Mouse (Mus musculus) kidney, adult 9 months (tissue): ENCODE measurements around the gene Icam5.
"Not testable (repeated sequence)": the region's sequence is repeated elsewhere in the genome, so short reads cannot be mapped to it uniquely, and the experiment has no call there.

Source experiments
- DNase-seq: peaks from one replicate; pipeline ENCODE4 v3.0.0; 2022

Icam5 gene

GRCm38 (mm10) chr9:21036666-21037065 lies 4.8 kb downstream of the Icam5 start:
- no peak for DNase-seq

- peak; percentile 15 for DNase-seq
Observed at GRCm38 (mm10) chr9:21037481-21037891, 5.6 kb downstream of the Icam5 start.

GRCm38 (mm10) chr9:21039779-21040178 lies 7.9 kb downstream of the Icam5 start:
- no peak for DNase-seq

GRCm38 (mm10) chr9:21041308-21041707 lies 9.4 kb downstream of the Icam5 start:
- no peak for DNase-seq

GRCm38 (mm10) chr9:21043563-21043962 lies 11.7 kb downstream of the Icam5 start:
- DNase-seq = no peak

- DNase-seq = not testable (repeated sequence)
Observed at GRCm38 (mm10) chr9:21044785-21045184, 12.9 kb downstream of the Icam5 start.

- no peak for DNase-seq
Observed at GRCm38 (mm10) chr9:21045235-21045634, 13.4 kb downstream of the Icam5 start.

- DNase-seq = no peak
Observed at GRCm38 (mm10) chr9:21051578-21051977, 19.7 kb downstream of the Icam5 start.

- DNase-seq = no peak
Observed at GRCm38 (mm10) chr9:21062928-21063327, 31.1 kb downstream of the Icam5 start.

- no peak for DNase-seq
Observed at GRCm38 (mm10) chr9:21067006-21067684, 35.3 kb downstream of the Icam5 start, which contains the start of gene Zglp1. Zglp1 (minus strand) TSS chr9:21067093.

- DNase-seq = no peak
Observed at GRCm38 (mm10) chr9:21072641-21073040, 40.8 kb downstream of the Icam5 start.

- peak; percentile 94 for DNase-seq
Observed at GRCm38 (mm10) chr9:21073044-21073840, 41.4 kb downstream of the Icam5 start, which contains the start of the genes Gm49373 and Fdx1l. Gm49373 (minus strand) TSS chr9:21073096. Fdx1l (minus strand) TSS chr9:21073614.

- DNase-seq = peak; percentile 22
Observed at GRCm38 (mm10) chr9:21074173-21074572, 42.3 kb downstream of the Icam5 start.

GRCm38 (mm10) chr9:21075625-21076024 lies 43.8 kb downstream of the Icam5 start:
- no peak for DNase-seq

- no peak for DNase-seq
Observed at GRCm38 (mm10) chr9:21081127-21081526, 49.3 kb downstream of the Icam5 start.

GRCm38 (mm10) chr9:21083324-21083723 lies 51.5 kb downstream of the Icam5 start:
- DNase-seq = no peak
